Mouse (Mus musculus): ENCODE data around the gene Il12rb1.

- TF ChIP-seq CTCF (IDR thresholded peaks at IDR 0.05; ENCODE audit: borderline replicate concordance, control insufficient read depth, extremely low read depth, insufficient read depth, low read length, poor library complexity) (peak; percentile 93), POLR2A (IDR thresholded peaks at IDR 0.05; ENCODE audit: control insufficient read depth, extremely low read depth, insufficient read depth, low read length, poor library complexity) (no peak)
Measured at GRCm38 (mm10) chr8:70841147-70842072, 33.2 kb downstream of the Il12rb1 start.

Measured in thymus, adult 2 months (tissue).